Mouse (Mus musculus): ENCODE results near the gene Ppp1r13b.

GRCm38 (mm10) chr12:111920046-111920445 is 12.1 kb upstream of the Ppp1r13b start:
- TF ChIP-seq MYB (IDR thresholded peaks at IDR 0.05; ENCODE audit: low read depth, low read length), result no peak
- TF ChIP-seq ZMIZ1 (IDR thresholded peaks at IDR 0.05; ENCODE audit: low read depth, low read length), result no peak
- TF ChIP-seq POLR2AphosphoS2 (IDR thresholded peaks at IDR 0.05; ENCODE audit: low read length), result no peak
- TF ChIP-seq ZNF384 (IDR thresholded peaks at IDR 0.05; ENCODE audit: low read depth, low read length), result no peak
- no peak for TF ChIP-seq MAFK (IDR thresholded peaks at IDR 0.05; ENCODE audit: borderline replicate concordance, low read depth, low read length)

Data from MEL (cell line).